Mouse (Mus musculus) intestine, embryonic 15.5 days (tissue): Measurements from ENCODE around the gene Gm9803. TPM values are rescaled to one million over a fixed set of nuclear protein-coding genes. Genes with fewer than 3 reads are reported as not detected.

Experiments
- ATAC-seq: fragments of 200-750 bp; cut with Nextera tagmentation; 2 replicates; pipeline ENCODE4 v1.8.0; 2017; ENCODE audit warnings: moderate TSS enrichment, moderate library complexity
- H3K27ac ChIP-seq: fragments of 300-500 bp; sonication (generic); 2 replicates; pipeline ENCODE4 v1.5.1; 2015; ENCODE audit warnings: mild to moderate bottlenecking, inconsistent platforms
- H3K27me3 ChIP-seq: fragments of 300-500 bp; sonication (generic); replicated peaks from 2 replicates; pipeline ENCODE4 v1.6.1; 2015; ENCODE audit warnings: inconsistent platforms
- H3K36me3 ChIP-seq: fragments of 300-500 bp; sonication (generic); 2 replicates; pipeline ENCODE4 v1.6.1; 2015; ENCODE audit warnings: inconsistent platforms
- H3K4me1 ChIP-seq: fragments of 300-500 bp; sonication (generic); replicated peaks from 2 replicates; pipeline ENCODE4 v1.6.1; 2015; ENCODE audit warnings: inconsistent platforms
- H3K4me2 ChIP-seq: fragments of 300-500 bp; sonication (generic); replicated peaks from 2 replicates; pipeline ENCODE4 v1.6.1; 2015; ENCODE audit warnings: mild to moderate bottlenecking, inconsistent platforms
- H3K4me3 ChIP-seq: fragments of 300-500 bp; sonication (generic); replicated peaks from 2 replicates; pipeline ENCODE4 v1.5.1; 2015; ENCODE audit warnings: inconsistent platforms
- H3K9ac ChIP-seq: fragments of 300-500 bp; sonication (generic); 2 replicates; pipeline ENCODE4 v1.6.1; 2015; ENCODE audit warnings: inconsistent platforms
- H3K9me3 ChIP-seq: fragments of 300-500 bp; sonication (generic); 2 replicates; pipeline ENCODE4 v1.6.1; 2016; ENCODE audit warnings: inconsistent platforms
- WGBS: fragments of 180-500 bp; shearing (Covaris S2); methylation state at CpG from one replicate; pipeline ENCODE4 v1.1.7; 2015; 5-methylcytosine and 5-hydroxymethylcytosine counted together
- polyA plus RNA-seq: library from polyadenylated mRNA; unstranded; fragments of >200 nt; fragmentation: Nextera tagmentation; extraction: Ambion mirVana; gene quantifications from 2 replicates; pipeline ENCODE4 v1.2.1, GENCODE M21; 2015

Gene Gm9803
- polyA plus RNA-seq, 1 experiment from 2014 or later, result 11.9 TPM

DNA sequence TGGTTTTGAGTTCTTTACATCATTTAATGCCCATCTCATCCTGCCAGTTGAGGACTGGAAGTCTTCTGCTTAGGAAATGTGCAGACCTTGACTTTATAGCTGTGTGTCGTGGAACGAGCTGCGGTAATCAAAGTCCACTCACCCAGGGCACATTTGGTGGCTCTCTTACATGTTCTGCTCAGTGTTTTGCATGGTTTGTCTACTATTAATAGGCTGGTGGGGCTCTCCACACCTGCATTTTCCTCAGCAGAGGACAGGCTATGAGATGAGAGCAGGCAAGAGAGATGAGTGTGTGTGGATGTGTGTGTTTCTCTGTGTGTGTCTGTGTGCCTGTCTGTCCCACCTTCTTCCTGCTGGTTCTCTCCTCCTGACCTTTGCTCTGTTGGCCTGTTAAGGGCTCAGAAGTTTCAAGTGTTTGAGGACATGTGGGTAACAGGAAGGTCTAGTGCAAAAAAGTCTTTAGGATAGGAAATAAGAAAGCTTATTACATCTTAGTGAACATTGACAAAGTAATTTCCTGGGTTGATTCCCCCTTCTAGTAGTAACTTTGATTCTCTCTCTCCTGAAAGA lies 36.4 kb upstream of the Gm9803 start:
- Histone ChIP-seq H3K9ac (no peak overlapping the region), H3K4me1 (peaks cover 18% of the 10 kb centered on the region; the same call in 1 of the 2 replicates), H3K4me3 (no peak overlapping the region), H3K9me3 (no peaks in the 10 kb centered on the region), H3K36me3 (no peaks in the 10 kb centered on the region), H3K4me2 (no peak overlapping the region), H3K27ac (peak overlapping the region; percentile 52), H3K27me3 (no peaks in the 10 kb centered on the region)
- peak; percentile 65 for ATAC-seq
- WGBS, result 68% methylated on average over 3 of the region's 3 CpGs

DNA sequence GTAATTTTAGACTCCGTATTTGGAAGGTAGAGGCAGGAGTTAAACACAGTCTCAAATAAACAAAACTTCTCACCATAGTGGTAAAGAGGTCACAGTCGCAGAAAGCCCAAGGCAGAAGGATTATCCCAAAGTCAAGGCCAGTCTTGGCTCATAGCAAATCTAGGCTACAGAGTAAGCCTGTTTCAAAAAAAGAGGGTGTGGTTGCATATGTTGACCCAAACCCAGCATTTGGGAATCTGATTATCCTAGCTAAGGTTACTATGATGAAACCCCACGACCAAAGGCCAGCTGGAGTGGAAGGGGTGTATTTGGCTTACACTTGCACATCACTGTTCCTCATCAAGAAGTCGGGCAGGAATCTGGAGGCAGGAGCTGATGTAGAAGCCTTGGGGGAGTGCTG lies 35.6 kb upstream of the Gm9803 start:
- WGBS, result 69% methylated on average over 4 of the region's 4 CpGs
- ATAC-seq, result no peak

DNA sequence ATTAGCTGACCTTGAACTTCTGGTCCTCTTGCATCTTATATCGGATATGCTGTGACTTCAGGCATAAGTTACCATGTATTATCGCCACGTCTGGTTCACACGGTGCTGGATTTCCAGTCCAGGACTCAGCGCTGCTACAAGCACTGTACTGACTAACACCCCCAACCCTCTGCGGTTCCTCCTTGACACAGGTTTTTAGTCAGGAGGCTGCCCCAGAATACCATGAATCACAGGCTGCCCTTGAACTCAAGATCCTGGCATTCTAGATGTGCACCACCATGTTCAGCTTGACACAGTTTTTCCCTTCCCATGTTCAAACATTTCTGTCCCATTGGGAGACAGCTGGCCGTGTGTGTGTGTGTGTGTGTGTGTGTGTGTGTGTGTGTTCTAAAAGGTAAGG lies 34.7 kb upstream of the Gm9803 start:
- H3K36me3 ChIP-seq, result no peaks in the 10 kb centered on the region
- peaks cover 8% of the 10 kb centered on the region; the same call in 1 of the 2 replicates for H3K4me1 ChIP-seq
- no peak overlapping the region for H3K4me3 ChIP-seq
- no peaks in the 10 kb centered on the region for H3K27me3 ChIP-seq
- no peak overlapping the region for H3K4me2 ChIP-seq
- H3K9ac ChIP-seq, result no peak overlapping the region
- 80% methylated on average over 7 of the region's 7 CpGs for WGBS
- ATAC-seq, result no peak
- H3K27ac ChIP-seq, result no peak overlapping the region
- no peaks in the 10 kb centered on the region for H3K9me3 ChIP-seq

More for the DNA sequence above, 35.6 kb upstream of the Gm9803 start:
- Histone ChIP-seq H3K27ac (peak overlapping the region; percentile 52; the same call in 1 of the 2 replicates), H3K4me1 (peaks cover 13% of the 10 kb centered on the region; the same call in 1 of the 2 replicates), H3K36me3 (no peaks in the 10 kb centered on the region), H3K9ac (no peak overlapping the region), H3K9me3 (no peaks in the 10 kb centered on the region), H3K4me2 (no peak overlapping the region), H3K27me3 (no peaks in the 10 kb centered on the region), H3K4me3 (no peak overlapping the region)

DNA sequence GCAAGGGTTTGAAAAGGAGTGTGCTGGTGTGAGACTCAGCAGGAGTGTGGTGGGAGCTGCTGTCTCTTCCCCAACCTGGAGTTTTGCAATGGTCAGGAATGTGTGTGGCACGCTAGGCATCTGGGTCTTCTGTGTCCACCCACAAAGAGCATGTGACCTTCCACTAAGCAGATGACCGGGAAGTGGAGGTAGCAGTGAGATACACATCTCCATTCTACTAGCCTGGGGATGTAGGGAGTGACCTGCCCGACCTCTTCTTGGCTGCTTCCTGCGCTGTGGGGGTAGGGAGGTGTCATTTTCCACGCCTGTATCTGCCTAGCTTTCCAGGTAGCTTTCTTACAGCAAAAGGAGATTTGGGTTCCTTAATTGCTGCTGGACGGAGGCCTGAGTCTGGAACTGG lies 34.3 kb upstream of the Gm9803 start:
- Histone ChIP-seq H3K4me1 (peaks cover 8% of the 10 kb centered on the region; the same call in 1 of the 2 replicates), H3K9ac (no peak overlapping the region), H3K36me3 (no peaks in the 10 kb centered on the region), H3K27me3 (no peaks in the 10 kb centered on the region), H3K4me2 (no peak overlapping the region), H3K9me3 (no peaks in the 10 kb centered on the region), H3K27ac (no peak overlapping the region), H3K4me3 (no peak overlapping the region)
- no peak for ATAC-seq
- WGBS, result 30% methylated on average over 6 of the region's 6 CpGs

DNA sequence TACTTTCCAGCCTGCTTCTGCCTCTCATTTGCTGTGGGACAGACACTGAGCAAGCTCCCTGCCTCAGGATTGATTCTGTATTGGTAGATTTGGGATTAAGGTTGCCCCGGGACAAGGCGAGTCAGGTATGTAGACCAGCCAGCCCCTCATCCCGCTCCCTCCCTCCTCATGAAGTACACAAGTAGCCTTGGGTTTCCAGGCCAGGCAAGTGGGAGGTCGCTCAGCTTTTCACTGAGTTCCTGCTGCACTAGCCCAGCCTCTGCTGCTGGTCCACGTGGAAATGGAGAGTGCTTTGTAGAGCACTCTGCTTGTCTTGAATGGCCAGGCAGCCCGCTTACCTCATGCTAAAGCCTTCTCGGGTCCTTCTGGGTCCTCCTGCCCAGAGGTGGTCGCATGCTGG lies 33.9 kb upstream of the Gm9803 start:
- H3K4me2 ChIP-seq, result no peak overlapping the region
- H3K36me3 ChIP-seq, result 0 out of 2 replicates have a peak, but pooled peaks cover 2% of the 10 kb centered on the region
- ATAC-seq, result no peak
- H3K4me1 ChIP-seq, result peaks cover 8% of the 10 kb centered on the region; the same call in 1 of the 2 replicates
- no peaks in the 10 kb centered on the region for H3K27me3 ChIP-seq
- no peak overlapping the region for H3K27ac ChIP-seq
- H3K9me3 ChIP-seq, result no peaks in the 10 kb centered on the region
- 60% methylated on average over 8 of the region's 8 CpGs for WGBS
- no peak overlapping the region for H3K4me3 ChIP-seq
- H3K9ac ChIP-seq, result no peak overlapping the region

DNA sequence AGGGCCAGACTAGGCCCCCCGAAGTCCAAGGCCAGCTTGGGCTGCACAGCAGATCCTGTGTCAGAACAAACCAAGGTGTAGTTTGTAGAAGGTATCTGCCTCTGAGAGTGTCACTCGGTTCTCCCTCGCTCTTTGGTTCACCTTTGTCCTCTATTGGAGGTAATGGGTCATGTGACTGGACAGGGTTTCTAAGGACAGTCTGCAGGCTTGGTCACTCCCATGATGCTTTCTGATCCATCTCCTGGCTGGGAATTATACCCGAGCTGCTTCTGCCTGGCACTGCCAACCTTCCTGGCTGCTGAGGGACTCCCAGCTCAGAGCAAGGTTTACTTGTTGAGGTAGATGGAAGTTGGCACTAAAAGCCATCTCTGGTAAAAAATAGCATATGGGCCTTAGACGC lies 33.0 kb upstream of the Gm9803 start:
- 0 out of 2 replicates have a peak, but pooled peaks cover 8% of the 10 kb centered on the region for H3K36me3 ChIP-seq

DNA sequence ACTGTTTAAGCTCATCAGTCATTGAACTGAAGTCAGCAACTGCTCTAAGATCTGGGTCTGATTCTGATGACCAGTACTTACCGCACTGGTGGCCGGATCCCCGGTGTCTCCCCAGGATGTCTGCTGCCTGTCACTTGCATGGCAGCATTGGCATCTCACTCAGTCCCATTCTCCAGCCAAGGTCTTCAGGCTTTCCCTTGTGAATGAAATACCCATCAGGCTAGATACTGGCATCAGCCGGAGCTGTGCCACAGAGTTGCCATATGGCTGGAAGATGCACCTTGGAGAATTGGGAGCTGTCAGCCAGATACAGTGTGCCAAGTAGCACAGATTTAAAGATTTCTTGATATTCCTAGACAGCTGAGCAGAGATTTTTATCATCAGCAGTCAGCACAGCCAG lies 21.3 kb upstream of the Gm9803 start:
- Histone ChIP-seq H3K27ac (no peak overlapping the region), H3K4me3 (no peak overlapping the region), H3K9me3 (no peaks in the 10 kb centered on the region), H3K9ac (no peak overlapping the region), H3K27me3 (no peaks in the 10 kb centered on the region), H3K4me1 (no peaks in the 10 kb centered on the region), H3K36me3 (0 out of 2 replicates have a peak, but pooled peaks cover 4% of the 10 kb centered on the region), H3K4me2 (no peak overlapping the region)
- ATAC-seq, result no peak
- 93% methylated on average over 4 of the region's 4 CpGs for WGBS

More for the DNA sequence above, 33.0 kb upstream of the Gm9803 start:
- Histone ChIP-seq H3K4me2 (no peak overlapping the region), H3K27ac (no peak overlapping the region), H3K27me3 (no peaks in the 10 kb centered on the region), H3K4me3 (no peak overlapping the region), H3K9me3 (no peaks in the 10 kb centered on the region), H3K9ac (no peak overlapping the region), H3K4me1 (peaks cover 8% of the 10 kb centered on the region; the same call in 1 of the 2 replicates)
- peak; percentile 69; the same call in 1 of the 2 replicates for ATAC-seq
- WGBS, result 72% methylated on average over 5 of the region's 5 CpGs

DNA sequence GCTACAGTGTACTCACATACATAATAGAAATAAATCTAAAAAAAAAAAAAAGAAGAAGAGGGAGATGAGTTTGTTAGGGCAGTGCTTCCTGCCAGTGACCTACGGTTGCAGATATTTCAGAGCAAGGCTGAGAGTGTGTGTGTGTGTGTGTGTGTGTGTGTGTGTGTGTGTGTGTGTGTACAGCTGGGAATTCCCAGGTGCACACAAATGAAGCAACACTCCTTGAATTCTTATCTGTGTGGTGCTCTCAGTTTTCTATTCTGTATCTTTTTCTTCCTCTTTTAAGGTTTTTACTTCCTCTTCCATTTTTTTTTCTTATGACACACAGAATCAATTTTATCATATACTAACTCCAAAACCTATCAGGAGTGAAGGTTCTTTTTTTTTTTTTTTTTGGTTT lies 19.6 kb upstream of the Gm9803 start:
- Histone ChIP-seq H3K36me3 (0 out of 2 replicates have a peak, but pooled peaks cover 4% of the 10 kb centered on the region), H3K4me3 (no peak overlapping the region), H3K9me3 (no peaks in the 10 kb centered on the region), H3K27ac (no peak overlapping the region), H3K9ac (no peak overlapping the region), H3K27me3 (no peaks in the 10 kb centered on the region), H3K4me2 (no peak overlapping the region), H3K4me1 (no peaks in the 10 kb centered on the region)
- ATAC-seq, result no peak
- WGBS, result no CpG with 5 or more reads among the region's 1 CpGs

DNA sequence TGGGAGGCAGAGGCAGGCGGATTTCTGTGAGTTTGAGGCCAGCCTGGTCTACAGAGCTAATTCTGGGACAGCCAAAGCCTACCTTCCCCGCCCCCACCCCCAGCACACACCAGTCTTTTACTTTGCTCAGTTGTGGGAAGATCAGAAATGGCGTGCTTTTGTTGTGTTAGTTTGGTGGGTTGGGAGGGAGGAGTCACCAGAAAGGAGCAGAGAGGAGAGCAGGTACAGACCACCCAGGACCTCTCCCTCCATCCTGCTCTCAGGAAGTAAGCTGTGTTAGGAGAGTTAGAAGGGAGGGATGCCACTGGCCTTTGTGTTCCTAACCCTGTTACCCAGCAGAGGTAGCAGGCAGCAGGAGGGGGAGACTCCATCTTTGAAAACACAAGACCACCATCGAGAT lies 16.8 kb upstream of the Gm9803 start:
- ATAC-seq, result no peak

DNA sequence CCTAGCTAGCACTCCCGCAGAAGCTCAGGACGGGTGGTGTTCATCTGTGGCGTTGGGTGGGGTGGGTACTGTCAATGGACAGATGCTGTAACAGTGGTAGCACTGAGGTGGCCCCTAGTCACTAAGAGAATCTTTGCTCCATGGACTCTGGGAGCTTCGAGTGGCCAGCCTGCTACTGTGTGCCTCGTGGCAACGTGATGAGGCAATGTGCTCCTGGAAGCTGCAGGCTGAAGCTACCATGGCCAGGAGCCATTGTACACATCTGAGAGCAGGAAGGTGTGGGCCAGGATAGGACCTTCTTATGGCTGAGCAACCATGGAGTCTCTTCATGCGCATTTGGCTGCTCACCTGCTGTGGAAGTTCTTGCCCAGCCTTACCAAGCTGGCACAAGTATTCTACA lies 14.7 kb upstream of the Gm9803 start:
- peaks cover 26% of the 10 kb centered on the region for H3K36me3 ChIP-seq
- no peaks in the 10 kb centered on the region for H3K4me1 ChIP-seq
- no peak for ATAC-seq
- no peaks in the 10 kb centered on the region for H3K27me3 ChIP-seq
- no peaks in the 10 kb centered on the region for H3K9me3 ChIP-seq
- H3K9ac ChIP-seq, result no peak overlapping the region
- no peak overlapping the region for H3K27ac ChIP-seq
- WGBS, result 95% methylated on average over 7 of the region's 7 CpGs
- no peak overlapping the region for H3K4me2 ChIP-seq
- no peak overlapping the region for H3K4me3 ChIP-seq

More for the DNA sequence above, 16.8 kb upstream of the Gm9803 start:
- no peaks in the 10 kb centered on the region for H3K9me3 ChIP-seq
- H3K27ac ChIP-seq, result no peak overlapping the region
- H3K4me2 ChIP-seq, result no peak overlapping the region
- H3K4me3 ChIP-seq, result no peak overlapping the region
- no peaks in the 10 kb centered on the region for H3K27me3 ChIP-seq
- peaks cover 26% of the 10 kb centered on the region for H3K36me3 ChIP-seq
- WGBS, result 72% methylated on average over 4 of the region's 4 CpGs
- H3K9ac ChIP-seq, result no peak overlapping the region
- H3K4me1 ChIP-seq, result no peaks in the 10 kb centered on the region

DNA sequence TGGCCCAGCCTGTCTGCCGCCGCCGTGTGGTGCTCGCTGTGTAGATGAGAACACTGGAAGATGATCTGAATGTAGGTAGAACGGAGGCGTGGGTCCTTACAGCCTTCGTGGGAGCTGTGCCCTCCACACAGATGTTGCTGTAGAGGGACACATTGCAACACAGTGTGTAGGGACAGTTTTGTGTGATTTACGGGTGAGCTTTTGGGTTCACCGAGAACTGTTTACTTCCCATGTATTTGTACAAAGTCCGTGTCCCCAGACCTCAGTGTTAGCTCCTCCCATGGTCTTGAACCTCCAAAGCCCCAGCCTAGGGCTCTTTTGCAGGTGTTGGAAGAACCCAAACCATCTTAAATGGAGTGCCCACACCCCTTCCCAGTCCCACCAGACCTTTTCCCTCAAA lies 10.9 kb upstream of the Gm9803 start:
- peaks cover 23% of the 10 kb centered on the region for H3K36me3 ChIP-seq
- H3K4me2 ChIP-seq, result no peak overlapping the region
- no peaks in the 10 kb centered on the region for H3K27me3 ChIP-seq
- no peak overlapping the region for H3K27ac ChIP-seq
- H3K9ac ChIP-seq, result no peak overlapping the region
- no peak for ATAC-seq
- H3K9me3 ChIP-seq, result no peaks in the 10 kb centered on the region
- 0 out of 2 replicates have a peak, but pooled peaks cover 12% of the 10 kb centered on the region for H3K4me1 ChIP-seq
- no peak overlapping the region for H3K4me3 ChIP-seq
- 85% methylated on average over 10 of the region's 10 CpGs for WGBS

DNA sequence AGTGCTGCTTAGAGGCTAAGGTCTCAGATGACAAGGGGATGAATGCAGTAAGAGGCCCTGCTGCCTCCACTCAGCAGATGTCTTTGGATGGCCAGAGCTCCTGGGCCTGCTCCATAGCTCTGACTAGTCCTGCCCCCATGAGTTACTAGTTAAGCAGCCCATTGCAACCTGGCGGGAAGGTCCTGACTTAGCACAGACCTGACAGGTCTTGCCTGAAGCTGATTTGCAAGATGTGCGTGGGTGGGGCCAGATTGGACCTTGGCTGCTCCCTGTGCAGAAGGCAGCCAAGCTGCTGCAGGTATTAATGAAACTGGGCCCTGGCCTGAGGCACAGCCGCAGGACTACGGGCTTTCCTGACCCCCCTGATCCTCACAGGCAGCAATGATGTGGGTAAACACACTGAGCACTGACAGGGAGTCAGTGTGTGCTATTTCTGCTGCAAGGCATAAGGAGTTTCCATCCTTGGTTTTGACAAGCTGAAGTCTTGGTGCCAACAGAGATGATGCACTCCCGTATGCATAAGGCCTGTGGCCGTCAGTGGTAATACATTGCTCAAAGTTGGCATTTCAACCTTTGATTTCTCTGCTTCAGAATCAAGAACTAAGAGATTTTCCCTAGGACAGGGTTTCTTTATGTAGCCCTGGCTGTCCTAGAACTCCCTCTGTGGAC lies 6.8 kb upstream of the Gm9803 start:
- peak; percentile 81 for ATAC-seq
- peak overlapping the region; percentile 67 for H3K27ac ChIP-seq
- WGBS, result 64% methylated on average over 6 of the region's 6 CpGs
- no peaks in the 10 kb centered on the region for H3K9me3 ChIP-seq
- H3K4me2 ChIP-seq, result no peak overlapping the region
- no peak overlapping the region for H3K9ac ChIP-seq
- 0 out of 2 replicates have a peak, but pooled peaks cover 12% of the 10 kb centered on the region for H3K4me1 ChIP-seq
- H3K36me3 ChIP-seq, result no peaks in the 10 kb centered on the region; the same call in 1 of the 2 replicates
- no peaks in the 10 kb centered on the region for H3K27me3 ChIP-seq
- no peak overlapping the region for H3K4me3 ChIP-seq
